Mouse (Mus musculus) frontal cortex, postnatal 14 days (tissue): Measurements from ENCODE around the gene Kcnmb3.

Experiments
- DNase-seq, 2 experiments: peaks; one replicate each; pipeline ENCODE4 v3.0.0; 2022; ENCODE audit warnings: low spot score in 2 of 2

Kcnmb3 gene

DNA sequence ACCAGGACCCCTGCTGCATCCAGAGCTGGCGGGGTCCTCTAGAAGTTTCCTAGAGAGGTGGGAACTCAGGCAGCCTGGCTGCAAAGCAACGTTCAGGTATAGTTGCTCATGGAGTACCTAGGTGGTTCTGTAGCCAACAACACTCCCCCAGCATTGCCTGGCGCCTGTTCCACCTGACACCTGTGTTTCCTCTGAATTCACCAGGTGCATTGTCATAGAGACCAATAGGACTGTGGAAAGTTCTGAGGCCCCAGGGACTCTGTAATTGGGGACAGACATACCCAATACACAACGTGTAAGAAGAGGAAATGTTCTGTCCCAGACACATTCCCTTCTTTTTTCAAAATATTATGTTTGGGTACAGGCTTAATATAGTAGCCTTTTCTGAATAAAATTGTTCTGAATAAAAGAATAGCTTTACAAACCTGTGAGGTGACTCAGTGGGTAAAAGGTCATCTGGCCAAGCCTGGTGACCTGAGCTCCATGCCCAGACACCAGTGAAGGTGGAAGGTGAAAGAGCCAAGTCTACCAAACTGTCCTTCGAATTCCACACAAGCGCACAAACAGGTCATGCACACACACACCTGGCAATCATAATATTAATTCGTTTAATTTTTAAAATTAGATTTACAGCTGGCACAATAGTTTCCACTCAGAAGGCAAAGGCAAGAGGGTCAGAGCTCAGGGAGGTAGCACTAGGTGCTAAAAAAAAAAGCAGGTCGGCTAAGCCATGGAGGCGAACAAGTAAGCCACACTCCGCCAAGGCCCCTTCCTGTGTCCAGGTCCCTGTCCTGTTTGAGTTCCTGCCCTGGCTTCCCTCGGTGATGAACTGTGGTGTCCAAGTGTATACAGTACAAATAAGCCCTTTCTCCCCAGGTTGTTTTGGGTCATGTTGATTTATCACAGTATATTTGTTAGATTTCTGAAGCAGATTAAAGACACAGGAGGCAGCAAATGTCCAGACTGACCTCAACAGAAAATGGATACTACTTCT is at the start of gene Kcnmb3:
Gene Kcnmb3 (minus strand): TSS at position 135 of the 994 bp plus-strand sequence.
- no peak for DNase-seq

DNA sequence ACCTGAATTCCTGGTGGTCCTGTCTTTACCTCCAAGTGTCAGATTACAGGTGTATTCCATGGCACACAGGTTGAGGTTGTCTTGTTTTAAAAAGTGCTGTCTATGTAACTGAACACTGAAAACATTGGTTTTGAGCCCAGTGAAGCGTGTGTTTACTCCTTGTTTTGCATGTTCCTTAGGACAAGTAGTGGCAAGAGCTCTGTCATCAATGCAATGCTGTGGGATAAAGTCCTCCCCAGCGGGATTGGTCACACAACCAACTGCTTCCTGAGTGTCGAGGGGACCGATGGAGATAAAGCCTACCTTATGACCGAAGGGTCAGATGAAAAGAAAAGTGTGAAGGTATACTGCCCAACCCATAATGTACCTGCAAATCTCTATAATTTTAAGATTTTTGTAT is 46.1 kb upstream of the Kcnmb3 start:
- DNase-seq, result no peak

DNA sequence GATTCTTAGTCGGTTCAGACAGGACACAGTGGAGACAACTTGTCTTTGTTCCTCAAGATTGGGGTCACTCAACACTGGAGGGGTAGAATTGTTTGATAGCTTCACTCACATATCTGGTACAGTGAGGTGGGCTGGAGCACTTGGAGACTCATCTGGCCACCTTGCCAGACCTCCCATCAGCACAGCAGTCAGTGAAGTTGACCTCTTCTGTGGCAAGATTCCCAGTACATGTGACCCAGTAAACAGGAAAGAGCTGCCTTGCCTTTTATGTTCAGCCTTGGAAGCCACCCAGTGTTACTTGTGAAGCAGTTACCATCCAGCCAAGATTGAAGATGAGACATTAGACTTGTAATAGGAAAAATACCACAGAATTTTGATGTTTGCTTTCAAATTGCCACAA is 45.5 kb upstream of the Kcnmb3 start:
- DNase-seq, result peak in 1 of 2 experiments; percentile 11

DNA sequence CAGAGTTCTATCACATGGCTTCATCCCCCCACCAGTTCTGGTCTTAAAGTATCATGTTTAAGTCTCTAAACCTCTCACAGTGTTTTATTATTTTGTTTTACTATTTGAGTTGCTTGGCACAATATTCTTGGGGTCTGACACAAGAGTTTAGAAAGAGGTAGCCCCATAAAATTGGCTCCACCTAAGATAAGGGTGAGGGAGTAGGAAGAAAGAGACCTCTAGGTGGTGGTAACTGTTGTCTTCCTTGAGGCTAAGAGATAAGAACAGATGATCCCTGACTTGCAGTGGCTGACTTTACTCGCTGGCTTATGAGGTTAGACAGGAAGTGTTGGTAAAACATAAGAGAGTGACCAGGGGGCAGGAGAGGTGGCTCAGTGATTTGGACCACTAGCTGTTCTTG is 43.7 kb upstream of the Kcnmb3 start:
- no peak for DNase-seq

DNA sequence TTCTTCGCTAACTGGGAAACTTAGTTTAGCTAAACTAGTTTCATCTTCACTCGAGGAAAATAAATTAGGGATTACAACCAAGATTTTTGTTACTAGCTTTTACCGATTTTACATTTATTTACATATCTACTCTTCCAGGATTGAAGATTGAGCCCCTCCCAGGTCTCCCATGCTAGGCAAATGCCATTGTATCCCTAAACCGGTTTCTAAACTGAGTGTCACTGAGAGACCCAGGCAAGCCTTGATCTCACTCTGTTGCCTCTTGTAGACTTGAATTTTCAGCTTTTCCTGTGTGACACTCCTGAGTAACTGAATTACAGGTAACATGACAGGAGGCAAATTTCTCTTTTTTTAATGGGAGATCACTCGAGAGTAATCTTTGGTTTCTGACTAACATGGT is 38.0 kb upstream of the Kcnmb3 start:
- DNase-seq, result no peak

DNA sequence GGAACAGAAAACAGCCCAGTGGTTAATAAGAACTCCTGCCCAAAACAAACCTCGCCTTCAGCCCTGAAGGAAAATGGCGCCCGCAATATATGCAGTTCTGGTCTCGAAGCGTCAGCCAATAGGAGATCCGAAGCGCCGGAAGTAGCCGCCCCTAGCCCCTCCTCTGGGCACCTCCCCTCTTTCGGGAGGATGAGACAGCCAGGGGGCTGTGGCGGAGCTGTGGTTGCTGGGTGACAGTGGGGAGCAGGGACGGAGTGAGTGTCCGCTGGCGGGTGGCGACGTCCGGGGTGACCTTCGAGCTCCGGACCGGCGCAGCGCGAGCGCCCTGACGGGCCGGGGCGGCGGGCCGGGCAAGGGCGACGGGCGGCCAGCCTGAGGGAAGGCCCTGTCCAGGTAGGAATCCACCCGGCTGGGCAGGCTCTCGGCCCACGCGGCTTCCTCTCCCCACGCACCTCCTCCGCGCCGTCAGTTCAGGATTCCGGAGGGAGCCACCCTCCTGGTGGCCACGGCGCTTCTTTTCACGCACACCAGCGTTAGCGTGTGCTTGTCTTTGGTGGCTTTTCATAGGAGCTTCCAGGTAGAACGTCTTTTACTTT is 37.4 kb upstream of the Kcnmb3 start, which contains the start of gene Mfn1:
Gene Mfn1 (plus strand): TSS at position 163 of the 596 bp plus-strand sequence.
- peak; percentile 88 to 90 for DNase-seq

DNA sequence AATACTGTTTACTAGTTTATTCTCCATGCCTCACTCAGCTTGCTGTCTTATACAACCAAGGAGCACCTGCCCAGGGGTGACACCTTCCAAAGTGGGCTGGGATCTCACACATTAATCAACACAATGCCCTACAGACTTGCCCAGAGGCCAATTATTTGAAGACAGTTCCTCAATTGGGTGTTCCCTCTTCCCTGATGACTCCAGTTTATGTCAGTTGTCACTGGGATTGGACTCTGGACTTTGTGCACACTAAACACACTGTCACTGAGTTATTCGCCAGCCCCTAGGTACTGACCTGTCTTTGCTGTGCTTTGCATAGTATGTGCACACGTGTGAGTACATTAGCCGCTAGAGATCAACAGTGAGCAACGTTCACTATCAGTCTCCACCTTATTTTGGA is 35.1 kb upstream of the Kcnmb3 start:
- no peak for DNase-seq

DNA sequence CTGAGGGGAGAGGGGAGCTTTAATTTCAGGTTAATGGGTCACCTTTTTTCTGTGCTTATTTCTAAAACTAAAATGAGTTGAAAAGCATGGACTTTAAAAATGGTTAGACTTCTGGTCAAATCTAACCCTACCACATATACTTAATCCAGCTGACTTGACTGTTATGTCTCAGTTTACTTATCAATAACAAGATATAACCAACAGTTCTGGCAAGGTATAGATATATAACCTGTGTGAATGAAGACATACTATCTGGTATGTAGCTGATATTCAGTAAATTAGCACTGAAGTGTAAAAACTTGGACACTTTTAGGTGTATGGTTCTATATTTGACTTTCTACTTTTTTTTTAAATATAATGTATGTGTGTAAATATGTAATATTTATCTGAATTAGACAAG is 21.5 kb upstream of the Kcnmb3 start:
- DNase-seq, result no peak

DNA sequence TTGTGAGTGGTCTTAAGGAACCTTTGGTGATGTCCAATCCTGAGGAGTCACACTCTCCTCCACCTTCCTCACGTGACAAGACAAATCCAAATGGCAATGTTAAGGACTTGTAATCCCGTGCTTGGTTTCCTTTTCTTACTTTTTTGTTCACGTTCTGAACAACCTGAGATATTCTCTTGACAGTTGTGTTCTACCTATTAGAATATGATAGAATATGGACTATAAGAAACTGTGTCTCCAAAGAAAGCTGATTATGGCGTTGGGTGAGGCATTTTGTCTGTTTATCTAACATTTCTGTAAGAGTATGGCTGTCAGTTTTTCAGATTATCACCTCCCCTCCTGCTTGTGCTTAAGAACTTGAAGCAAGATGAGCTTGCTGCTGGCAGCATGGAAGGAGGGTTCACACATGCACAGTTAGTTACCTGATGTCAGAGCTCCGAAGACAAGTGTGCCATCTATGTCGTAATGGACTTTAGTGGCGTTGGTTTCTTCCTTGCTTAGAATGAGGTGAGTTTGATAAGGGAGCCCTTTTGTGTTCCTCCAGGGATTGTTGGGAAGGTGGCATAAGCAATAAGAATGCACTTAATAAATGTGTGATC is 20.8 kb upstream of the Kcnmb3 start:
- DNase-seq, result no peak

DNA sequence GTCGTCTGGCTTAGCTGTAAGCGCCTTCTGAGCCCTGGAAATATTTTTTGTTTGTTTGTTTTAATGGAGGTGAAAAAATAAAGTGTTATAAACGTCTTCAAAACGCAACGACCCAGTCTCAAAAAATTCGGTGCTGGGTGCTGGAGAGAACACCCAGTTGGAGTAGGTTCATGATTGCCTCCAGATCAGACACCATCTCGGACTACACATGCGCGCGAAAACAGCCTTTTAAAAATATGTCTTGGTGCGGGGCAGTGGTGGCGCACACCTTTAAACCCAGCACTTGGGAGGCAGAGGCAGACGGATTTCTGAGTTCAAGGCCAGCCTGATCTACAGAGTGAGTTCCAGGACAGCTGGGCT is 19.1 kb upstream of the Kcnmb3 start:
- DNase-seq, result peak in 1 of 2 experiments; percentile 13

DNA sequence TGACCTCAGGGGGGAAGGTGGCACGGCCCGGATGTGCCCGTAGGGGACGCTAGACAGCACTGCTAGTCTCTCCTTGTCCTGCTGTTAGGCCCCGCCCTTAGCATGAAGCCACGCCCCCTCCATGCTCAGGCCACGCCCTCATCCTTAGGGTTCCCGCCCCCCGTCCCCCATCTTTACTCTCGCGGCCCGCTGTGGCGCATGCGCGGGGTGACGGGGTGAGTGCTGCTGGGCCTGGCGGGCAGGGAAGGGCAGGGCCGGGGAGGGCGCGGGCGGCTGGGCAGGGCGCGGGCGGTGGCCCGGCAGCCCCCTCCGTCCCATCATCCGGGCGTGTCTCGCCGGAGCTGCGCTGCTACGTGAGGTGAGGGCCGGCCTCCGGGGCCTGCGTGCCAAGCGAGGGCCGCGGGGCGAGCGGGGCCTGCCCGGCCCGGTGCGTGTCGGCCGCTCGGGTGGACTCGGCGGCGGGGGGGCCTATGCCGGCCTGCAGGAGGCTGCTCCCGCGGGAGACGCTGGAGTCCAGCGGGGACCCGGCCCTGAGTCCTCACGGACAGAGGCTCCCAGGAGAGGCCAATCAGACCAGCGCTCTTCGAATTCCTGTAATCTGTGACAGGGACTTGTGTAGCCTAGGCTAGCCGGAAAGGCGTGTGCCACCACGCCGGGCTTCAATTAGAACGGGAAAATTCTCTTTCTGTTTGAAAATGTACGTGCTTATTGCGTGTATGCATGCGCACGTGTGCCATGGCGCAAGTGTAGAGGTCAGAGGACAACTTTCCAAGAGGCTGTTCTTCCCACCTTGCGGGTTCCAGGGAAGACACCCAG is 18.6 kb upstream of the Kcnmb3 start:
- peak; percentile 91 for DNase-seq

DNA sequence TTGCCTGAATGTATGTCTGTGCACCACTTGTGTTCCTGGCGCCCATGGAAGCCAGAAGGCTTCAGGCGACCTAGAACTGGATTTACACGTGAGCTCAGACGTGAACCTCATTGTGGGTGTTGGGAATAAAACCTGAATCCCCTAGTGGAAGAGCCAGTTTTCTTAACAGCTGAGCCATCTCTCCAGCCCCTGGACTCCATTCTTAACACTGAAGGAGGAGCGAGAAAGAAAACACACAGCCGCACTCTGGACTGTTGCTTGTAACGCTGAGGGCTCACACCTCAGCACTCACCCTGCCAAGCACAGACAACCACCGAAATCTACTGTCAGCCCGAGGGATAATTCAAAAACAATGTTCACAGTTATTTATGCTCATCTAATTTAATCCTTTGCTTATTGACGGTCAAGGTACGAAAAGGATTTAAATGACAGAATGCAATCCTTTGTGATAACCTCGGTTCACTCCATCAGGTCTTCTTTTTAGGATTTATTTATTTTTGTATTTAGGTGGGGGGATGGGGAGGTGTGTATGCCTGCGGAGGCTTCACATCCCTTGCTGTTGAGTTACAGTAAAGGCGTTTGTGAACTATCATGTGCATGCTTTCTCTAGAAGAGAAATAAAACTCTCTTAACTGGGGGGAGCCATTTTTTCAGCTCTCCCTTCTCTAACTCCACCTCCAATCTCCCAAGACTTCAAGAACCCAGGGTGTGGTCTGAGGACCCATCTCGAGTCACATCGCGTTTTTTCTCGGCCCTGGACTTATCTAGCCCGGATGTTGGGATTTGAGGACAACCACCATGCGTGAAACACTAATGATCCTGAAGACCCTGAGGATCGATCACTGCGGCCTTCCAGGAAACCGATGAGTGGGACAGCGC is 17.7 kb upstream of the Kcnmb3 start, which contains the start of gene Zfp639:
Gene Zfp639 (plus strand): TSS at position 764 of the 879 bp plus-strand sequence.
- DNase-seq, result no peak

DNA sequence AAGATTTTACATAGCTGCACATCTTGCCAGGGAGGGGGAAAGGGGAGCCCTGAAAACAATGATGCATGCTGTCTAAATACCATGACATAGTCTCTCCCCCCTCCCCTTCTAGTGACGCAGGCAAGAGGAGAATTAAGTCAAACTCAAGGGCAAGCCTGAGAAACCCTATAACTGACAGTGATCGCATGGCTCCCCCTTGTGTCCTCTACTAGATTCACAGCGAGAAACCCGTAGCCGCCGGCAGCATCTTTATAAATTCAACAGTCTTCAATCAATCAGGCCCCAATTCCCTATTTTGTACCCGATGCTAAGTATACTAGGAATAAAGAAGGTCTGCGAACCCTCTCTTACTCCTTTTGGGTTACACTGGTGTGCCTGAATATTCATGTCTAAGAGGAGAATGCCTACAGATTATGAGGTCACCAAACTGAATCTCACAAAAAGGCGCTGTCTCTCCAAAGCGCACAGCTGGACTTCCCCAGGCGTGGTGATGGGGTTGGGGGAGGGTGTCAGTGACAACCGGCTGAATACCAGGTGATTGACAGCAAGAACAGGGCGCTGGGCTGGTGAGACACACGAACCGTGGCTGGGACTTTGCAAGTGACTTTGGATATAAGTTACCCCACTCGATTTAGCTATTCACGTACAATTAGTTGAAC is 16.8 kb upstream of the Kcnmb3 start:
- peak; percentile 44 to 60 for DNase-seq

DNA sequence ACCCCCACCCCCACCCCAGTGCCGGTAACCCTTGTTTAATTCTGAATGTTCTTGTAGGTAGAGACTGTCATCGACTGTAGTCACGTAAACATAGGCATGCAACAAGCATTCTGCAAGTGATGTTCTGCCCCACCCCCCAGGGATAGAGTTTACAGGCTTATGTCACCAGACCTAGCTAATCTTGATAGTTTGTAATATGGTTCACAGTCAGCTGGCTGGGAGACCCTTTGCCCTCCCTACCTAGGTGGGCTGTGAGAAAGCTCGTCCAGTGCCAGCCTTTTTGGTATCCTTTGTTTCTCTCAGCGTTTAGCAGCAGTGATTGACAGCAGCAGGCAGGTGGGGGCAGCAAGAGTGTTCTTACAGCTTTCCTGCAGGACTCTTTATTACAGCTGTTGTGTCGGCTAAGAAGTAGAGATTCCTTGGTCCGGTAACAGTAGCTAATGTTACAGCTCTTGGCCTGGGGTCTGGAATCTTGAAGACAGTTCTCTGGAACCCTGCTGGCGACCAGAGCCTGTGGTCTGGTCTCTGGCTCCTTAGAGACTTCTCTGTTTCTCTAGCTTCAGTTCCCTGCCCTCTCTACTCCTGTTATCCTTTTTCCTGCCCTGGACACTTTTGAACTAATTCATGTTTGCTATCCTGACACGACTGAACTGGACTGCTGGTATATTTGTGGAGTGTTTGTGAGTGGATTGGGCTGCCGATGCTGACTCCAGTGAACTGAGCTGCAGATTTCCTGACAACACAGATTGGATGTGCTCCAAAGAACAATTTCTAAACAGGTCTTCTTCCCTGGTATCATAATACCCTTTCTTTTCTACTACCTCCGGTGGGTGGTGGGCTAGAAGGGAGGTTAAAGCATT is 14.6 kb upstream of the Kcnmb3 start:
- DNase-seq, result no peak

DNA sequence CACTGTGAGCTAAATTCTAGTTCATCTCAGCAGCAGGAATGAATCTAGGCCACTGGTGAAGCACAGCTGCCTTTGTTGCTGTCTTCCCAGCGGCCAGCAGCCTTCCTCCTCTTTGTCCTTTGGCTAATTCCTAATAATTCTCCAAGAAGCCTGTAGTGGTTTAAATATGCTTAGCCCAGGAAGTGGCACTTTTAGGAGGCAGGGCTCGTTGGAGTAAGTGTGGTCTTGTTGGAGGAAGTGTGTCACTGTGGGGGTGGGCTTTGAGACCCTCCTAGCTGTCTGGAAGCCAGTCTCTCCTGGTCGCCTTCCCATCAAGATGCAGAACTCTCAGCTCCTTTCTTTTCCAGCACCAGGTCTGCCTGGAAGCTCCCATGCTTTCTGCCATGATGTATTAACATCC is 13.8 kb upstream of the Kcnmb3 start:
- DNase-seq, result no peak

DNA sequence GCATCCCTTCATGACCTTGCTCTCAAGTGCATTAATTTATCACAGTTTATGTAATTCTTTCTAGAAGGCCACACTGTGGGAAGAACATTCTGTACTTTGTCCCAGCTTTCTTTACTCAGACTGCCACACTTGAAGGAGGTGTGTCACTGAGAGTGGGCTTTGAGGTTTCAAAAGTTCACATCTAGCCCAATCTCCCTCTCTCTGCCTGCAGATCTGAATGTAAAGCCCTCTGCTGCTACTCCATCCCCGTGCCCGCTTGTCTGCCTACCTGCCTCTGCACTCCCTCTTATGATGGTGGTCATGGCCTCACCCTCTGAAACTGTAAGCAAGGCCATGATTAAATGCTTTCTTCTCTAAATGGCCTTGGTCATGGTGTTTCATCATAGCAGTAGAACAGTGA is 8.3 kb upstream of the Kcnmb3 start:
- no peak for DNase-seq

DNA sequence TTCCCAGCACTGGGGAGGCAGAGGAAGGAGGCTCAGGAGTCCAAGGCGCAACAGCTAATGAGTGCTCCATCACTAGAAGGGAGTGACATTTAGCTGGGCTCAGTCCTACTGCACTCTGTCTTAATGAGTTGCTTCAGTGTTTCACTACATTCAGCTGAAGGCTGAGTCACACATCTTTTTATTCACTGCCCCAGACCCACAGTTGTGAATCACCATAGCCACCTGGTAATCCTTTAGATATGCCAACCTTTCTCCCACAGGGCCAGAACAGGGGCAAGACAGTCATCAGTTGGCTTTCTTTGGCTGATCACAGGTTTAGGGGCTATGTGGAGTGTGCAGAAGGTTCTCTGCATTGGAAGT is 4.7 kb upstream of the Kcnmb3 start:
- DNase-seq, result no peak

DNA sequence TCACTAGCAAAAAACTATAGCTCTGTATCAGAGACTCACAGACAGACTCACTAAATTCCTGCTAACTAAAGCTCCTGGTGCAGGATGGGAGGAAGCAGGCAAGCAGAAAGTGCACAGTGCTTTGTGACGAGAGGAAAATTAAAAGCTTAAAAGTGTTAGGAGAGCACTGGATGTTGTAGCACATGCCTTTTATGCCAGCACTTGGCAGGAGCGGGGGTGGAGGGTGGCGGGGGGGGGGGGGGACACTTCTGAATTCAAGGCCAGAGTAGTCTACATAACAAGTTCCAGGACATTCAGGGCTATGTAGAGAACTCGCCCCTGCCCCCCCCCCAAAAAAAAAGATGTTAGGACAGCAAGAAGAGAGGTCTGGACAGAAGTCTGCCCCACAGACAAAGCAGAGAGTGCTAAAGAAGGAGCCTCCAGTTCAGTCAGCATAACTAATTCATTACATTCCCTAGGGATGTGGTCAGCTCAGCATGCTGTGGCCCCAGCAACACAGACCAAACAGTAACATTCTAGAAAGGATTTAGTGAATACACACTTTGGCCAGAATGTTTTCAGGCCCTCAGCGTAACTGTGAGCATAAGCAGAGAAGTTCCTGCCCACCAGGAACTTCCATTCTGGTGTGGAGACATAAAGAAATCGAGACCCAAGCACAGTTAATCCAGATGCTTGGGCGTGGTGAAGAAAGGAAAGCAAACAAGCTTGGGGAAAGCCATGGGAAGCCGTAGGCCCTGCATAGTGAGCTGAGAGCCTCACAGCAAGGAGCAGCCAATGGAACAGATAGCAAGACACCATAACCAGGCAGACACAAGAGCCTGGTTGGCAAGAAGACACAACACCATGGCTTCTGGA is 4.1 kb upstream of the Kcnmb3 start:
- no peak for DNase-seq
